Mouse (Mus musculus) thymus, postnatal 4 days (tissue): Measurements from ENCODE around the gene Gm49342.

ENCODE experiments used
- DNase-seq: peaks from one replicate; pipeline ENCODE4 v3.0.0; 2021

Gm49342 gene

DNA sequence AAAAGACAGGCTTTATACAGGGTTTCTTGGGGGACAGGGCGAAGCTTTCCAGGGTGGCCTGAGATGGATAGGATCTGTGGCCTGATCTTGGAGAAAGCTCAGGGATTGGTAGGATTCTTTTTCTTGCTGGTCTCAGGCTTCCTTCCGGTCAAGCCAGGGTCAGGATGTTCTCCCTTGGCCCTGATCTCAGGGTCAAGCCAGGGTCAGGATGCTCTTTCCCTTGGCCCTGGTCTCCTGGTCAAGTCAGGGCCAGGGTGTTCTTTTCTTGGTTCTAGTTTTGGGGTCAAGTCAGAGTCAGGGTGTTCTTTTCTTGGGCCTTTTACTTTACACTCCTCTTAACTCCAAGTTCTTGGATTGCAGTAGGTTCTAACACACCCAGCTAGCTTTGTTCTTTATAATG lies 43.4 kb downstream of the Gm49342 start:
- no peak for DNase-seq

DNA sequence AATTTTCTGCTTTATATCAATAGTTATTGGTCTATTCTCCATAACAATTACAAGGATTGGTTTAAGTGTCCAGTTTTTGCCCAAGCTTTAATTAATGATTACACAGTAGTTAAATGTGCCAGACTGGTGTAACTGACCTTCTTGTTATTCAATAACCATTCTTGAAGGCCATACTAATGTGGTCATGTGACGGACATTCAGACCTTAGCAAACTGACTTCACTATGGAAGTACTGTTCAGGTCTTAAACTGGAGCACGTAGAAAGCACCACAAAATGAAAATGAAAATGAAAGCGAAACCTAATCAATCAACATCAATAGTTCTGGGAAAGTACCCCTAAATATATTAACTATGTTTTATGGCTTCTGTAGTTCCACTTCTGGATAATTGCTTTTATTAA lies 46.7 kb downstream of the Gm49342 start:
- DNase-seq: no peak

GRCm38 (mm10) chr14:50997088-50997487 lies 52.8 kb downstream of the Gm49342 start:
- no peak for DNase-seq

- DNase-seq: no peak
Observed at GRCm38 (mm10) chr14:50997999-50998666, 53.8 kb downstream of the Gm49342 start.

DNA sequence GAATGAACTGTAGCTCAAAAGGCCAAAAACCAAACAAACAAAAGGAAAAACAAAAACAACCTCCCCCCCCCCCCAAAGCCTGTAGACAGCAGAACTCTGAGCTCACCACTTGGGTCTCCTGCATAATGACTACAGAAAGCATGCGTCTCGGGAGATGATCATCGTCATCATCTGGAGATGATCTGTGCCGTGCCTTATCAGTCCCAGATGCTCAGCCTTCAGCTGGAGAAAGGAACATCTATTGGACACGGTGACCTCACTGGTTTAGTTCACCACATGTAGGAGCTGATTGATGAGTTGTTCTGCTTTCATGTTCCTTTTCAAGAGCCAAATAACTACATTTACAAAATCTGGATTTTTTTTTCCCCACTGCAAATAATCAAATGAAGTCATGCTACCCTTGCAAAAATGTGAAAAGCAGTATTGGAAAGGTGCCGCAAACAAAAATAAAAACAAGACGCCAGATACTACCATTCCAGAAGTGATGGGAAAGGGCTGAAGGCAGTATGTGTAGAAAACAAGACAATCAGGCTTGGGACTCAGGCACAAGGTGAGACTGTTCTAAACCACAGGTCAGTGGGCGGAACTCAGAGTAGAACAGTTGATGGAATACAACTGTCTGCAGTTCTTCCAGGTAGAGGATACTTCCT lies 63.0 kb downstream of the Gm49342 start, which contains the start of gene Rnase10:
Rnase10 (plus strand) TSS at position 600 of the 650 bp plus-strand sequence.
- no peak for DNase-seq

- no peak for DNase-seq
Observed at GRCm38 (mm10) chr14:51007914-51008713, 63.8 kb downstream of the Gm49342 start.

DNA sequence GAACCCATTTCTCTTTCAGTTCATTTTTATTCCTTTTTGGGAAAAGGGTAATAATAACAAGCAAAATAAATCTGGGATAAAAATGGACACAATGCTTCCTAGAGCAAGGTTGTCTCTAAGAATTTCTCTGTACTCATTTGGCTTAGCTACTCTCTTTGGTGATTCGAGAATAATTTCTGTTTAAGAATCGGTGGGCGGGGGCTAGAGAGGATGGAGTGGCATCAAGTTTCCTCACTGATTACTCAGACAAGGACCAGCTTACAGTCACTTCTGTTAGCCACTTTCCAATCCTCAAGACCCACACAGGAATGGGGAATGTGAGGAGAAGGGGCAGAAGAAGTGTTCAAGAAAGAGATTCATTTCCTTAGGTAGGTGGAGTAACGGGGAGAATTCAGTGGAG lies 64.5 kb downstream of the Gm49342 start:
- no peak for DNase-seq

DNA sequence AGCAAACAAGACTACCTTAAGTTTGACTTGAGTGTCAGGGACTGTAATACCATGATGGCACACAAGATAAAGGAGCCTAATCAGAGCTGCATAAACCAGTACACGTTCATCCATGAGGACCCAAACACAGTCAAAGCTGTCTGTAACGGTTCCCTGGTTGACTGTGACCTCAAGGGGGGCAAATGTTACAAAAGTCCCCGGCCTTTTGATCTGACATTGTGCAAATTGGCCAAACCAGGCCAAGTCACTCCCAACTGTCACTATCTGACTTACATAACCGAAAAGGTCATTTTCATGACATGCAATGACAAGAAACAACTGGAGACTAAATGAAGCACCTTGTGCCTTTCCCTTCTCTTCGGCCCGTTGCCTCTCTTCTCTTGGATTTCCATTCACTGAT lies 65.3 kb downstream of the Gm49342 start:
- DNase-seq: no peak
